In the genomic region with DNA sequence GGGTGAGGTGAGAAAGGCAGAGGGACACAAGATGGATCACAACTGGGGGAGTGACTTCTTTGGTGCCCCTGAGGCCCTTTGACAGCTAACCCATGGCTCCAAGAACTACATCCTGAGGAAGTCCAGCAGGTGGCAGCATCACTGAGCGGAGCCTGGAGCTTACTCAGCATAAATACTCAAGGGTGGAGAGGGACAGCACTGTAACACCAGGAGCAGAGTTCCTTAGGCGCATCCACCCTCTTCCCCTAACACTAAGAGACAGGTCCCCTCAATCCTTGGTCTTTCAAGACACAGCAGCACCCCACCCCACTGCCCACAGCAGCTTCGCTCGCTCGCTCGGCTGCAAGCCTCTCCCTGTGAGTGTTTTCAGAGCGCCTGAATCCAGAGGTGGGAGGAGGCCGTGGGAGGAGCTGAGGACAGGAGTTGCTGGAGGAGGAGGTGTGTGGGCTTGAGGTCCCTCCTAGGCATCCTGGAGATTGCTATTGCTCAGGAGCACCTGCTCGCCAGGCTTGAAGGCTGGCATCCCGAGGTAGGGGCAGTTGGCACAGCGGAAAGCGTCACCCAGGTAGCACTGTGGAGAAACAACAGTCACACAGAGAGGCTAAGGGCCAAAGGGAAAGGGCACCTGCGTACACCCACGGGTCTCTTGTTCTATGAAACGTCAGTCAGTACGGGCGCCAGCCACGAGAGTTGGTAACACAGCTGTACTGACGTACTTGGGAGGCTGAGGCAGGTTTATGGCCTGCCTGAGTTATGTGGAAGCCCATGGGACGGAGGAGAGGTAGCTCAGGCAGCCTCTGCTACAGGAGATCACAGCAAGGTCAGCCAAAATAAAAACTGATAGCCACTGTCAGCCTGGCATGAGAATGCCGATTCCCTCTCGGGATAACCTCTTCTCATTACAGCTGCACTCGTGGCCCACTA, we compare ENCODE assay signal across 9 mouse cellular contexts. TPM values are rescaled to one million over a fixed set of nuclear protein-coding genes. Genes with fewer than 3 reads are reported as not detected.
DNase-seq lines count a peak whose midpoint lies in the region; ATAC-seq lines count a peak whose summit lies in the region.
"Had no signal": no experiment of that assay in that cellular context is flagged by ENCODE, and none has a peak within 500 bp of the region (broad histone marks: within the 10 kb centered on the region; RNA-seq: fewer than 3 reads in every experiment).

No protein-coding gene starts in this region.

- no peak overlapping the region for H3K4me3 ChIP-seq in liver, embryonic 15.5 days (replicated peaks)
- no peak overlapping the region for H3K4me3 ChIP-seq in neural tube, embryonic 11.5 days (ENCODE audit: low read depth, low read length)
- H3K4me3 ChIP-seq: embryonic facial prominence, embryonic 13.5 days had no signal

- H3K9me3 ChIP-seq in liver, embryonic 15.5 days (replicated peaks) = no peaks in the 10 kb centered on the region
- H3K9me3 ChIP-seq in neural tube, embryonic 11.5 days (ENCODE audit: control insufficient read depth, low read length) = no peaks in the 10 kb centered on the region
- H3K9me3 ChIP-seq: embryonic facial prominence, embryonic 13.5 days had no signal

- no peak overlapping the region for H3K9ac ChIP-seq in liver, embryonic 15.5 days
- H3K9ac ChIP-seq in neural tube, embryonic 11.5 days (ENCODE audit: low read length) = no peak overlapping the region
- H3K9ac ChIP-seq: embryonic facial prominence, embryonic 13.5 days had no signal

- H3K27me3 ChIP-seq in liver, embryonic 15.5 days = no peaks in the 10 kb centered on the region
- H3K27me3 ChIP-seq in neural tube, embryonic 11.5 days (ENCODE audit: control insufficient read depth, insufficient read depth, low read length) = no peaks in the 10 kb centered on the region
- H3K27me3 ChIP-seq: embryonic facial prominence, embryonic 13.5 days had no signal

- H3K36me3 ChIP-seq in liver, embryonic 15.5 days (replicated peaks) = peaks cover 71% of the 10 kb centered on the region
- H3K36me3 ChIP-seq in neural tube, embryonic 11.5 days (ENCODE audit: control insufficient read depth, insufficient read depth, low read length) = 0 out of 2 replicates have a peak, but pooled peaks cover 2% of the 10 kb centered on the region

- WGBS in liver, embryonic 15.5 days (ENCODE audit: insufficient replicate concordance) = 85% methylated on average over 23 of the region's 23 CpGs
- WGBS in neural tube, embryonic 11.5 days = 79% methylated on average over 23 of the region's 23 CpGs

- H3K27ac ChIP-seq in liver, embryonic 15.5 days (replicated peaks) = no peak overlapping the region
- H3K27ac ChIP-seq in neural tube, embryonic 11.5 days (ENCODE audit: low read depth, low read length) = no peak overlapping the region
- H3K27ac ChIP-seq: embryonic facial prominence, embryonic 13.5 days had no signal

- peaks cover 19% of the 10 kb centered on the region for H3K4me1 ChIP-seq in liver, embryonic 15.5 days (replicated peaks)
- no peaks in the 10 kb centered on the region for H3K4me1 ChIP-seq in neural tube, embryonic 11.5 days (ENCODE audit: control insufficient read depth, insufficient read depth, low read length)
- H3K4me1 ChIP-seq: embryonic facial prominence, embryonic 13.5 days had no signal

- peak; percentile 28 for DNase-seq in ovary, adult 18-20 months (ENCODE audit: low spot score)
- DNase-seq in ovary, postnatal 10 days (ENCODE audit: low spot score) = no peak
- peak; percentile 73 to 76 for DNase-seq in cerebellum, postnatal 10 days
- peak; percentile 56 for DNase-seq in gastrocnemius, postnatal 10 days
- peak; percentile 75 for DNase-seq in kidney, adult 18-20 months
- peak; percentile 55 for DNase-seq in neural tube, embryonic 11.5 days (ENCODE audit: low spot score)
- peak; percentile 56 for DNase-seq in testis, postnatal 14 days (ENCODE audit: low spot score)

- no peak overlapping the region for H3K4me2 ChIP-seq in liver, embryonic 15.5 days
- H3K4me2 ChIP-seq in neural tube, embryonic 11.5 days (ENCODE audit: low read depth) = no peak overlapping the region
- H3K4me2 ChIP-seq: embryonic facial prominence, embryonic 13.5 days had no signal

- ATAC-seq in liver, embryonic 15.5 days (ENCODE audit: insufficient read depth) = peak; percentile 57; the same call in 1 of the 2 replicates
- no peak for ATAC-seq in neural tube, embryonic 11.5 days (ENCODE audit: insufficient read depth, low FRiP score, low TSS enrichment)

RNA-seq across cellular contexts. Expression of a gene that starts 12.6 kb away (rescaled TPM):
- total RNA-seq in gastrocnemius, postnatal 10 days (2021) = not detected
- polyA plus RNA-seq in liver, embryonic 15.5 days (2015; fragmentation: Nextera tagmentation; extraction: Ambion mirVana) = not detected in 2 replicates
- polyA plus RNA-seq in neural tube, embryonic 11.5 days (2014; fragmentation: Nextera tagmentation; extraction: Ambion mirVana) = not detected in 2 replicates
- polyA plus RNA-seq: embryonic facial prominence, embryonic 13.5 days had no signal

RNA-seq across cellular contexts. Expression of a gene that starts 15.2 kb away (rescaled TPM):
- 100 to 1,000 TPM; 255 to 307 TPM for total RNA-seq in gastrocnemius, postnatal 10 days (2021)
- 50.8 and 55.0 TPM in 2 replicates for polyA plus RNA-seq in liver, embryonic 15.5 days (2015; fragmentation: Nextera tagmentation; extraction: Ambion mirVana)
- 54.0 and 59.3 TPM in 2 replicates for polyA plus RNA-seq in neural tube, embryonic 11.5 days (2014; fragmentation: Nextera tagmentation; extraction: Ambion mirVana)

RNA-seq across cellular contexts. Expression of a gene that starts 15.3 kb away (rescaled TPM):
- 10 to 100 TPM; 32.5 to 33.1 TPM for total RNA-seq in gastrocnemius, postnatal 10 days (2021)
- 46.6 and 48.2 TPM in 2 replicates for polyA plus RNA-seq in liver, embryonic 15.5 days (2015; fragmentation: Nextera tagmentation; extraction: Ambion mirVana)
- polyA plus RNA-seq in neural tube, embryonic 11.5 days (2014; fragmentation: Nextera tagmentation; extraction: Ambion mirVana) = 160 and 168 TPM in 2 replicates

RNA-seq across cellular contexts. Expression of a gene that starts 34.4 kb away (rescaled TPM):
- total RNA-seq in gastrocnemius, postnatal 10 days (2021) = 10 to 100 TPM; 37.6 to 43.6 TPM
- polyA plus RNA-seq in liver, embryonic 15.5 days (2015; fragmentation: Nextera tagmentation; extraction: Ambion mirVana) = 70.5 and 74.1 TPM in 2 replicates
- 153 TPM in 2 replicates for polyA plus RNA-seq in neural tube, embryonic 11.5 days (2014; fragmentation: Nextera tagmentation; extraction: Ambion mirVana)

RNA-seq across cellular contexts. Expression of a gene that starts 51.1 kb away (rescaled TPM):
- total RNA-seq in gastrocnemius, postnatal 10 days (2021) = 1 to 10 TPM; 1.2 to 2.4 TPM
- 0.33 and 0.54 TPM in 2 replicates for polyA plus RNA-seq in liver, embryonic 15.5 days (2015; fragmentation: Nextera tagmentation; extraction: Ambion mirVana)
- 6.1 and 7.9 TPM in 2 replicates for polyA plus RNA-seq in neural tube, embryonic 11.5 days (2014; fragmentation: Nextera tagmentation; extraction: Ambion mirVana)
